Mouse (Mus musculus): ENCODE measurements at regions not wholly inside any gene's neighbourhood (a gene's known extent, or its start where the extent isn't known, plus 50 kb on each side); places are given as distances from the start of the nearest gene placed in this dataset.

DNA sequence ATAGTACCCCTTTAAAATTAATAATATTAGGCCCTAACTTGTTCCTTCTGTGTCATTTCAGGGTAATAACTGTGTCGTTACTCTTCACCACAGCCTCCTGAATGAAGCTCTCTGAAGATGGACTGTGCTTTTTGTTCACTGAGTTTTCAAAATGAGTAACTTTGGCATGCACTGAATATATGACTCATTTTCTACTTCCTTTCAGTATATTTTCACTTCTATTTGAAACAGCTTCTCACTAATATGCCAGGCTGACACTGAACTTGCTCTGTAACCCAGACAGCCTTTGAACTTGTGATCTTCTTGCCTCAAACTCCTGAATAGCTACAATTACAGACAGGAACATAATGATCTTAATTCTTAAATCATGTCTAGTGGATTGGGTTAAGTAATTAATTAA, 431.2 kb upstream of the Tenm2 start:
- no peak for DNase-seq (ENCODE audit: extremely low spot score, low read depth, low spot score)

DNA sequence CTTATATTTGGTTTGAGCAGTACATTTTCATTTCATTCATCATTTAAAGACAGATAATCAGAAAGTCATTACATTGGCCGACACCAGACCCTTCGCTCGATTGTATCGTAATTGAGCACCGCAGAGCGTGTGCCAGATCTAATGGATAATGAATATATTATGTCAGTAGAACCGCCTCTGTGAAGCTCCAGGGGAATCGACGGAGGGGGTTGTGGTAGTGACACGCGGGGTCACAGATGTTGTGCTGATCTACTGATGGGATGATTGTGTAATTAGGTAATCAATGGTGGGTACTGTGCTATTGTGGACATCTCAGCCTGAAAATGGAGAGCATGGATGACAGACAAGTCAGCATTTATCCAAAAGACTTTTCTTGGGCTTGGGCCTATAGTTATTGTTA, 414.3 kb upstream of the Tenm2 start:
- no peak for DNase-seq (ENCODE audit: extremely low spot score, low read depth, low spot score)

DNA sequence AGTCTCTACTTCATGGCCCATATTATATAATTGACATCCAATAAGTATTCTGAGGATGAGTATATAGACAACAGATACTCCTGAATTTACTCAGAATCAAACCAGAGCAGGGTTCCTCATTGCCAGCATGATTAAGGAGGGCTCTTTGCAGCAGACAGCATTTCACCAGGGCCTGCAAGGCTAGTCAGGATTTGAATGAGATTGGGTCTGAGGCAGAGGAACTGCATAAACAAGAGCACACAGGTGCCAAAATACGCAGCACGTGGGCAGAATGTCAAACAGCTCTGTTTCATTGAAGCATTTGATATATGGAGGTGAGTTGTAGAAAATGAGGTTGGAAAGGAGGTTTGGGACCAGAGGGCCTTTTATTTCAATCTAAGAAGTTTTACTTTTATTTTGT, 387.5 kb upstream of the Tenm2 start:
- DNase-seq (ENCODE audit: extremely low spot score, low read depth, low spot score): no peak

GRCm38 (mm10) chr11:37600533-37600932, 364.8 kb upstream of the Tenm2 start:
- DNase-seq (ENCODE audit: extremely low spot score, low read depth, low spot score): no peak

DNA sequence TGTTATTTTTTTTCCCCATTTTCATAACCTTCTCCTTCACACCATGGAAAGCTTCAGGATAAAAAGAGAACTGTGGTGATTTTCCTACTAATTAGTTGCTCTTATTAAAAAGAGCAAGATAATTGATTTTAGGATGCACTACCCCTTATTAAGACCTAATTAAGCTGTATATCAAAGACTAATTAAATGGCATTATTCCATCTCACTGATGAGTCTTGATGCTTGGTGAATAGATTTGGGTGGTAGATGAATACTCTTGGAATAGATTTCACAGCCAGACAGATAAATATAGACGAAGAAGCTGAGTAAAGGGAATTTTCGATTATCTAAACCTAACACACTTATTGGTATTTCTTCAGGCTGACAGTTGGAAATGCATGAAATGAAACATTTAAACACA, 346.5 kb upstream of the Tenm2 start:
- no peak for DNase-seq (ENCODE audit: extremely low spot score, low read depth, low spot score)

GRCm38 (mm10) chr11:37533624-37534023, 297.9 kb upstream of the Tenm2 start:
- DNase-seq (ENCODE audit: extremely low spot score, low read depth, low spot score): no peak

DNA sequence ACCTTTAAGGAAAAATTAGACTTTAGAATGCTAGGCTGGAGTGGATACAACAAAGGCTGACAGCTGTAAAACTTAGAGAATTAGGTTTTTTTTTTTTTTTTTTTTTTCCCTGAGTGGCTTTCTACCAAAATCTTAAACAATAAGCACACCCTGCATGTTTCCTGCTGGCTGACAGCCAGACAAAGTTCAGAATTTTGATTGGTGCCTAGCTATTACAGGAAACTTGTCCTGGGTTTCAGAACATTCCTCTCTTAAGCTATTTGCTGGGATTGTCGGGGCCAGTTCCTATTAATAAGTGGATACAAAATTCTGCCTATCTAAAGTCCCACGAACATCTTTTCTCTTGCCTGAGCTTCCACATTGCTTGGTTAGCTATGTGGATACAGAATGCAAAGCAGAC, 296.7 kb upstream of the Tenm2 start:
- DNase-seq (ENCODE audit: extremely low spot score, low read depth, low spot score): no peak

GRCm38 (mm10) chr11:37498463-37499015, 262.8 kb upstream of the Tenm2 start:
- DNase-seq (ENCODE audit: extremely low spot score, low read depth, low spot score): no peak

DNA sequence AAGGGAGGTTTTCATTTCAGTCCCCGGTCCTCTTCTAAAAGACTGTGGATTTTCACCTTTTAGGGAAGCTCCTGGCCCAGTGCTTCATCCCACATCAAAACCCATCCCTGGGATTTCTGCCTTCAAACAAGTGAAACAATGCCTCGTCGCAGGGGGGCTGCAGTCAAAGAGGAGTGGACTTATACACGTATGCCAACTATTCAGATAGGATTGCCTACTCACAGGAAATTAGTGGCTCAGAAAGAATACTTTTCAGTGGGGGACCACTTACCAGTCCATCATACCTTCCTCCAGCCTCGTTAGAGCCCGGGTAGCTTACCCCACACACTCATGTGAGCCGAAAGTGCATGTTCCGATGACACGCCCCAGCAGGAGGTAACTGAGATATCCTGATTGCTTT, 262.1 kb upstream of the Tenm2 start:
- no peak for DNase-seq (ENCODE audit: extremely low spot score, low read depth, low spot score)

- DNase-seq (ENCODE audit: extremely low spot score, low read depth, low spot score): no peak
These were observed 244.5 kb upstream of the Tenm2 start for GRCm38 (mm10) chr11:37480236-37480635.

DNA sequence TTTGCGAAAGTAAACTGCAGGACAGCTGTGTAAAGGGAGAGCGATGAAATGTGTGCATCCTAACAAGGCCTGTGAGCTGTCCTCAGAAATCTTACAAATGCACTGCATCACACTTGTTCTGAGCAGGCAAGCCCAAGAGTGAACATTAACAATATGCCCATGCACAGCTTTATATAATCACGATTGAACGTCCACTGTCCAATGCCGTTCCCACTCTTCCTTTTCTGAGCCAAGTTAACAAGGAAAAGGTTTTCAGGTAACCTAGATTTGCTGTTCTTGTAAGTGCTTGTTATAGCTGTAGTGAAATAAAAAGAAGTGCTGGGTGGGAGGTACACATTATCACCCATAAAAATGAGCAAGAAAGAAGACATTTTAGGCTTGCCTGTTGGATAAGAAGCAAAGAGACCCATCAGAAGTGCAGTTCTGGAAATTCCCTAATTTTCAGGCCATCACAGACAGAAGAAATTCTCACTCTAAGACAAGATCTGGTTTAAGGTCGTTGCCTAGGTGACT, 243.3 kb upstream of the Tenm2 start:
- DNase-seq (ENCODE audit: extremely low spot score, low read depth, low spot score): no peak

- DNase-seq (ENCODE audit: extremely low spot score, low read depth, low spot score): no peak
These were observed 238.3 kb upstream of the Tenm2 start for GRCm38 (mm10) chr11:37474068-37474467.

DNA sequence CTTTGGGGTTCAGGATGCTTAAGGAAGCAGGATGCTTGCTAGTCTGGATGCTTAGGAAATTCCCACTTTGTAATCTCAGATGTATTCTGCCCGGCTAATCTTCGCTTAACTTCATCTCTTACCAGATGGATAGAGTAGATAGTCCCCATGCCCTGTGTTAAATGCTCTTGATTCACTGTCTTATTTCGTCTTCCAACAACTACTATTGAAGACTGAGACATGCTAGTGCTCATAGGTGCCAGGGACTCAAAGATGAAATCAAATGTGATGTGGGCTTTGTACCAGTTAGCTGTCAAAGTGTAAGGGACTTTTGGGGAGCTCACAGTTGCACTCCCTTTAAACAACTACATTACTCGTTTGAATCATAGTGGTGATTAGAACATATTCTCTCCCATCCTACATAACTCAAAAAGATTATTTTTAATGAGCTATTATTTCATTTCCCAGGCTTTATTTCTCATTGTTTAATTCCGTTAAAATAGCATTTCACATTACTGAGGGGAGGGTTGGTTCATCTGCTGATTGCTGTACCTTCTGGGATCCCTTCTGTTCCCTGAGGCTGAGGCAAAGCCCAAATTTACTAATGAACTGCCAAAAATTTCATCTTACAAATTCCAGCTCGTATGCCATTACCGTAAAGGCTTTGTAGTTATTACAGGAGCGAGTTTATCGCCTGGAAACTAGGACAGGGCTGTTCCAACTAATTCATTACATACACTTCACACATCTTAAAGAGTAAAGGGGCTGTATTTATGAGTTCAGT, 228.1 kb upstream of the Tenm2 start:
- DNase-seq (ENCODE audit: extremely low spot score, low read depth, low spot score): no peak

- no peak for DNase-seq (ENCODE audit: extremely low spot score, low read depth, low spot score)
These were observed 226.6 kb upstream of the Tenm2 start for GRCm38 (mm10) chr11:37462375-37462774.

DNA sequence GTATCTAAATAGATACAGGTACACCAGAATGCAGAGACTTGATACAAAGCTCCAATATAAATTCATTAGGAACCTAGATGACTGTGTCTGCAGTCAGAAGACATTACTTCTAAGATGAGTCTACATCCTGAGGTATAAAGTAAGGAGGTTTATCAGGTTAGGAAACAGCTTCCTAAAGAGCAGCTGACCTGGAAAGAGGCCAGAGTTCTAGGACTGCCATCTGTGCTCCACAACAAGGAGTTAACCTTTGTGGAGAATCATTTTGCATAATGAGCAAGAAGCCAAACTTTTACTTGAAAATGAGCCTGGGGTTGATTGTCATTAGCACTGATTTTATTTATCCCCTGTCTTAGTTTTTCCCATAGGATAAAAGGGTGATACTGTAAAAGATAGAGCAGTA, 211.6 kb upstream of the Tenm2 start:
- no peak for DNase-seq (ENCODE audit: extremely low spot score, low read depth, low spot score)

DNA sequence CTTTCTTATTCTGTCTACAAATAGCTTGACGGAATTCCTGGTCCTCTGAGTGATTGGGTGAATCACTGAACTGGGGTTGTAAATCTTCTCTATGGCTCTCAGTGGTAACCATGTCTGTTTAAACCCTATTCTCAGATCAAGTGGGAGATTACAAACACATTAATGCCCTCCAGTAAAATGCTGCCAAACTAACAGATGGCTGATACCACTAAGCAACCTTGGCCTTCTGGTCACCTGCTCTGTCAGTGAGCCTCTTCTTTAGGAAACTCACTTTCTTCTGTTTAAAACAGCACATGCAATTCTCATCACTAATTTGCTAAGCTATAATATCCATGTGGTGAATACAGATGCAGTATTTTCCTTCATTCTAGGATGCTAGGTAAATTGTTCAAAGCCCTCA, 210.9 kb upstream of the Tenm2 start:
- no peak for DNase-seq (ENCODE audit: extremely low spot score, low read depth, low spot score)

DNA sequence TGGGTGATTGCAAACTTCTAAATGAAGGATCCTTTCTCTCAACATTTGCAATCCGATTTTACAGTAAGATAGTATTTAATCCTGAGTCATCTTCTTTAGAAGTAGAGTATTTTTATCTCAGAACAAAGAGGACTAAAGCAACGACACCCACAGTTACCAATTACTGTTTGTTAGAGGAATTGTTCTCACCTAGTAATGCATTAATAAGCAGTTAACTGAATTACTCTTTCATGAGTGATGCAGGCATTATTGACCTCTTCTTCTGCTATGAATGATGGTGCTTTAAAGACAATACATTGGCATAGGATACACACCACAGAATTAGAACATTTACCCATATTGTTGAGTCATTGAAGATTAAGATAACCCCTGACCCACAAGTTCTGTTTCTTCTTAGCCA, 207.0 kb upstream of the Tenm2 start:
- no peak for DNase-seq (ENCODE audit: extremely low spot score, low read depth, low spot score)

GRCm38 (mm10) chr11:37434600-37434999, 198.8 kb upstream of the Tenm2 start:
- no peak for DNase-seq (ENCODE audit: extremely low spot score, low read depth, low spot score)

- no peak for DNase-seq (ENCODE audit: extremely low spot score, low read depth, low spot score)
These were observed 188.8 kb upstream of the Tenm2 start for GRCm38 (mm10) chr11:37424312-37425169.

GRCm38 (mm10) chr11:37412868-37413267, 177.1 kb upstream of the Tenm2 start:
- no peak for DNase-seq (ENCODE audit: extremely low spot score, low read depth, low spot score)

GRCm38 (mm10) chr11:37367971-37368370, 132.2 kb upstream of the Tenm2 start:
- no peak for DNase-seq (ENCODE audit: extremely low spot score, low read depth, low spot score)

DNA sequence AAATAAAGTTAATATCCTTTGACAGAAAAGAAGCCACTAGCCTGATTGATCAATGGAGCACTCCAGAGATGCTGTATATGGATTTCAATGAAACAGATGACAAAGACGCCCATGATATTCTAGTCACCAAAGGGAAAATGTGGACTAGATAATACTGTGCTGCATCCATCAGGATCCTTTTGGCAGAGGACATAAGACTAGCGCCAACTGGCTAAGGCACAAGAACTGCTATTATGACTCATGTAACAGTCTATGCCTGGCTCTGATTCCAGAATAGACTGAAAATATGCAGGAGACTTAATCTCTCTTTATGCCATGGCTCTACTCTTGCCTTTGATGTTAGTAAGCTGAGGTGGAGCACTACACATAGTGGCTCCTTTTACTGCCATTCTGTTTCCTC, 128.7 kb upstream of the Tenm2 start:
- no peak for DNase-seq (ENCODE audit: extremely low spot score, low read depth, low spot score)

All from hindlimb bud, embryonic 11.5 days (tissue).